9 mouse cellular contexts compared by ENCODE assay signal in genomic region chr5:139668494-139668893, GRCm38 (mm10).
A peak's percentile ranks its signal among the peaks of the same experiment; 100 is the strongest.
DNase-seq lines count a peak whose midpoint lies in the region; ATAC-seq lines count a peak whose summit lies in the region.
"Had no signal": no experiment of that assay in that cellular context is flagged by ENCODE, and none has a peak within 500 bp of the region (broad histone marks: within the 10 kb centered on the region; RNA-seq: fewer than 3 reads in every experiment).

No protein-coding gene starts in this region.

- peak; percentile 45; the same call in 1 of the 2 replicates for ATAC-seq in forebrain, embryonic 13.5 days
- ATAC-seq in hindbrain, embryonic 11.5 days (ENCODE audit: low FRiP score) = peak; percentile 62
- no peak for ATAC-seq in activated CD4-positive, CD25-positive, alpha-beta regulatory T cell, adult 4 months

- no peaks in the 10 kb centered on the region for H3K9me3 ChIP-seq in forebrain, embryonic 13.5 days (replicated peaks)
- H3K9me3 ChIP-seq in hindbrain, embryonic 11.5 days (ENCODE audit: control insufficient read depth, low read length) = no peaks in the 10 kb centered on the region
- H3K9me3 ChIP-seq: liver, embryonic 15.5 days had no signal

- H3K4me2 ChIP-seq in forebrain, embryonic 13.5 days = peak overlapping the region; percentile 38
- H3K4me2 ChIP-seq in hindbrain, embryonic 11.5 days (replicated peaks; ENCODE audit: low read depth, low read length) = peak overlapping the region; percentile 17; the same call in 1 of the 2 replicates
- H3K4me2 ChIP-seq: liver, embryonic 15.5 days had no signal

- peaks cover 7% of the 10 kb centered on the region; the same call in 1 of the 2 replicates for H3K4me1 ChIP-seq in forebrain, embryonic 13.5 days
- H3K4me1 ChIP-seq in hindbrain, embryonic 11.5 days (replicated peaks; ENCODE audit: control insufficient read depth, insufficient read depth, low read length) = peaks cover 2% of the 10 kb centered on the region
- H3K4me1 ChIP-seq: liver, embryonic 15.5 days had no signal

- no peak overlapping the region for H3K9ac ChIP-seq in forebrain, embryonic 13.5 days
- H3K9ac ChIP-seq in hindbrain, embryonic 11.5 days (ENCODE audit: low read depth, low read length) = no peak overlapping the region
- H3K9ac ChIP-seq: liver, embryonic 15.5 days had no signal

- no peaks in the 10 kb centered on the region for H3K36me3 ChIP-seq in forebrain, embryonic 13.5 days (ENCODE audit: poor library complexity, severe bottlenecking)
- H3K36me3 ChIP-seq in hindbrain, embryonic 11.5 days (ENCODE audit: control insufficient read depth, insufficient read depth, low read length) = no peaks in the 10 kb centered on the region
- H3K36me3 ChIP-seq: liver, embryonic 15.5 days had no signal

- H3K27me3 ChIP-seq in forebrain, embryonic 13.5 days = peaks cover 98% of the 10 kb centered on the region
- peaks cover 72% of the 10 kb centered on the region for H3K27me3 ChIP-seq in hindbrain, embryonic 11.5 days (ENCODE audit: control insufficient read depth, insufficient read depth, low read length)

- no peak overlapping the region for H3K27ac ChIP-seq in forebrain, embryonic 13.5 days
- H3K27ac ChIP-seq in hindbrain, embryonic 11.5 days (ENCODE audit: low read depth, low read length) = no peak overlapping the region
- H3K27ac ChIP-seq: liver, embryonic 15.5 days had no signal

- H3K4me3 ChIP-seq in forebrain, embryonic 13.5 days = 0 out of 2 replicates have a peak overlapping the region, but pooled peaks have one; percentile 7
- no peak overlapping the region for H3K4me3 ChIP-seq in hindbrain, embryonic 11.5 days (ENCODE audit: low read depth, low read length)
- H3K4me3 ChIP-seq: liver, embryonic 15.5 days had no signal

- DNase-seq in Muller cell, postnatal 12 days (ENCODE audit: inconsistent ontology term) = peak; percentile 71
- DNase-seq in cerebellum, adult 11 months = peak; percentile 85
- DNase-seq in hindbrain, embryonic 11.5 days (ENCODE audit: low spot score) = peak; percentile 84
- DNase-seq in layer of hippocampus, postnatal 10 days (ENCODE audit: low spot score in 2 of 2) = peak; percentile 67 to 77
- peak; percentile 71 to 78 for DNase-seq in lung, postnatal 4 days
- peak; percentile 39 to 67 for DNase-seq in right cerebral cortex, postnatal 10 days (ENCODE audit: low spot score in 2 of 2)

- whole genome bisulfite sequencing in forebrain, embryonic 13.5 days = under 1% methylated on average over 24 of the region's 24 CpGs
- WGBS in hindbrain, embryonic 11.5 days = under 1% methylated on average over 24 of the region's 24 CpGs
